Mouse (Mus musculus) stomach, embryonic 14.5 days (tissue): ENCODE measurements at regions not wholly inside any gene's neighbourhood (a gene's known extent, or its start where the extent isn't known, plus 50 kb on each side); places are given as distances from the start of the nearest gene placed in this dataset.

ENCODE experiments used
- ATAC-seq: fragments of 200-750 bp; cut with Nextera tagmentation; 2 replicates; pipeline ENCODE4 v1.8.0; 2017; ENCODE audit warnings: low read depth, moderate TSS enrichment; ENCODE audit not compliant: insufficient number of reproducible peaks, insufficient read depth, low FRiP score
- H3K27ac ChIP-seq: fragments of 300-500 bp; sonication (generic); 2 replicates; pipeline ENCODE4 v1.5.1; 2014; ENCODE audit warnings: mild to moderate bottlenecking, low read length, moderate library complexity, mixed read lengths
- H3K27me3 ChIP-seq: fragments of 300-500 bp; sonication (generic); 2 replicates; pipeline ENCODE4 v1.6.1; 2014; ENCODE audit warnings: low read length, control low read depth, mixed read lengths; ENCODE audit not compliant: control insufficient read depth, insufficient read depth
- H3K36me3 ChIP-seq: fragments of 300-500 bp; sonication (generic); 2 replicates; pipeline ENCODE4 v1.6.1; 2014; ENCODE audit warnings: mild to moderate bottlenecking, control low read depth, low read length, moderate library complexity, mixed read lengths; ENCODE audit not compliant: control insufficient read depth, insufficient read depth
- H3K4me1 ChIP-seq: fragments of 300-500 bp; sonication (generic); 2 replicates; pipeline ENCODE4 v1.6.1; 2014; ENCODE audit warnings: low read length, control low read depth, mixed read lengths; ENCODE audit not compliant: control insufficient read depth, insufficient read depth
- H3K4me2 ChIP-seq: fragments of 300-500 bp; sonication (generic); replicated peaks from 2 replicates; pipeline ENCODE4 v1.6.1; 2014; ENCODE audit warnings: low read depth, low read length, control low read depth
- H3K4me3 ChIP-seq: fragments of 300-500 bp; sonication (generic); 2 replicates; pipeline ENCODE4 v1.5.1; 2014; ENCODE audit warnings: low read depth, low read length, control low read depth
- H3K9ac ChIP-seq: fragments of 300-500 bp; sonication (generic); replicated peaks from 2 replicates; pipeline ENCODE4 v1.6.1; 2014; ENCODE audit warnings: low read depth, mild to moderate bottlenecking, control low read depth, low read length, moderate library complexity, mixed read lengths
- H3K9me3 ChIP-seq: fragments of 300-500 bp; sonication (generic); 2 replicates; pipeline ENCODE4 v1.6.1; 2016; ENCODE audit warnings: low read depth, low read length, control low read depth; ENCODE audit not compliant: control insufficient read depth
- WGBS: fragments of 180-500 bp; shearing (Covaris S2); extraction: QIAGEN DNeasy Blood & Tissue Kit; methylation state at CpG from one replicate; pipeline ENCODE4 v1.1.7; 2014; 5-methylcytosine and 5-hydroxymethylcytosine counted together

GRCm38 (mm10) chr4:8949951-8950350, 711.1 kb upstream of the Car8 start:
- Histone ChIP-seq H3K27ac (no peak overlapping the region), H3K36me3 (no peaks in the 10 kb centered on the region), H3K4me3 (no peak overlapping the region), H3K4me2 (no peak overlapping the region), H3K4me1 (peaks cover 15% of the 10 kb centered on the region), H3K27me3 (no peaks in the 10 kb centered on the region), H3K9ac (no peak overlapping the region), H3K9me3 (no peaks in the 10 kb centered on the region)
- no peak for ATAC-seq
- 62% methylated on average over 4 of the region's 4 CpGs for WGBS

- no peak overlapping the region for H3K4me3 ChIP-seq
- no peak overlapping the region for H3K9ac ChIP-seq
- H3K36me3 ChIP-seq: no peaks in the 10 kb centered on the region
- no peak overlapping the region for H3K27ac ChIP-seq
- no peak for ATAC-seq
- peaks cover 11% of the 10 kb centered on the region for H3K4me1 ChIP-seq
- WGBS: 48% methylated on average over 5 of the region's 5 CpGs
- no peak overlapping the region for H3K4me2 ChIP-seq
- H3K27me3 ChIP-seq: no peaks in the 10 kb centered on the region
- H3K9me3 ChIP-seq: no peaks in the 10 kb centered on the region
Observed at GRCm38 (mm10) chr4:8949537-8949936, 710.7 kb upstream of the Car8 start.

- Histone ChIP-seq H3K9me3 (no peaks in the 10 kb centered on the region), H3K36me3 (no peaks in the 10 kb centered on the region), H3K27me3 (no peaks in the 10 kb centered on the region), H3K27ac (no peak overlapping the region), H3K4me2 (no peak overlapping the region), H3K4me1 (0 out of 2 replicates have a peak, but pooled peaks cover 3% of the 10 kb centered on the region), H3K9ac (no peak overlapping the region), H3K4me3 (no peak overlapping the region)
- 91% methylated on average over 10 of the region's 10 CpGs for WGBS
- ATAC-seq: no peak
Observed at GRCm38 (mm10) chr4:8945116-8945515, 706.3 kb upstream of the Car8 start.

- Histone ChIP-seq H3K9ac (no peak overlapping the region), H3K4me2 (no peak overlapping the region), H3K9me3 (no peaks in the 10 kb centered on the region), H3K27me3 (no peaks in the 10 kb centered on the region), H3K4me3 (no peak overlapping the region), H3K4me1 (no peaks in the 10 kb centered on the region), H3K27ac (no peak overlapping the region), H3K36me3 (no peaks in the 10 kb centered on the region)
- WGBS: 47% methylated on average over 5 of the region's 5 CpGs
- ATAC-seq: no peak
Observed at GRCm38 (mm10) chr4:8943080-8943479, 704.2 kb upstream of the Car8 start.

- WGBS: 45% methylated on average over 6 of the region's 6 CpGs
- Histone ChIP-seq H3K4me2 (no peak overlapping the region), H3K4me1 (no peaks in the 10 kb centered on the region), H3K27ac (no peak overlapping the region), H3K27me3 (no peaks in the 10 kb centered on the region), H3K36me3 (no peaks in the 10 kb centered on the region), H3K9me3 (no peaks in the 10 kb centered on the region), H3K4me3 (no peak overlapping the region), H3K9ac (no peak overlapping the region)
- no peak for ATAC-seq
Observed at GRCm38 (mm10) chr4:8938948-8939411, 700.1 kb upstream of the Car8 start.

- H3K9me3 ChIP-seq: no peaks in the 10 kb centered on the region
- peak; percentile 72; the same call in 1 of the 2 replicates for ATAC-seq
- no peak overlapping the region for H3K9ac ChIP-seq
- H3K36me3 ChIP-seq: no peaks in the 10 kb centered on the region
- H3K4me1 ChIP-seq: no peaks in the 10 kb centered on the region
- 49% methylated on average over 2 of the region's 2 CpGs for WGBS
- H3K27ac ChIP-seq: no peak overlapping the region
- no peak overlapping the region for H3K4me3 ChIP-seq
- H3K27me3 ChIP-seq: no peaks in the 10 kb centered on the region
- H3K4me2 ChIP-seq: no peak overlapping the region
Observed at GRCm38 (mm10) chr4:8935899-8936298, 697.1 kb upstream of the Car8 start.

- Histone ChIP-seq H3K9me3 (no peaks in the 10 kb centered on the region), H3K36me3 (no peaks in the 10 kb centered on the region), H3K4me2 (no peak overlapping the region), H3K4me3 (no peak overlapping the region), H3K4me1 (no peaks in the 10 kb centered on the region), H3K27me3 (no peaks in the 10 kb centered on the region), H3K9ac (no peak overlapping the region), H3K27ac (no peak overlapping the region)
- no peak for ATAC-seq
- WGBS: 80% methylated on average over 1 of the region's 1 CpGs
Observed at GRCm38 (mm10) chr4:8934541-8934940, 695.7 kb upstream of the Car8 start.

- no peaks in the 10 kb centered on the region for H3K9me3 ChIP-seq
- no peaks in the 10 kb centered on the region for H3K36me3 ChIP-seq
- no peak overlapping the region for H3K4me3 ChIP-seq
- no peak overlapping the region for H3K4me2 ChIP-seq
- WGBS: 67% methylated on average over 4 of the region's 4 CpGs
- no peak overlapping the region for H3K9ac ChIP-seq
- no peak overlapping the region for H3K27ac ChIP-seq
- no peaks in the 10 kb centered on the region for H3K27me3 ChIP-seq
- peaks cover 4% of the 10 kb centered on the region; the same call in 1 of the 2 replicates for H3K4me1 ChIP-seq
- ATAC-seq: no peak
Observed at GRCm38 (mm10) chr4:8929346-8929745, 690.5 kb upstream of the Car8 start.

- H3K27me3 ChIP-seq: no peaks in the 10 kb centered on the region
- no peak overlapping the region; the same call in 1 of the 2 replicates for H3K4me2 ChIP-seq
- WGBS: 42% methylated on average over 17 of the region's 17 CpGs
- no peak for ATAC-seq
- no peak overlapping the region for H3K27ac ChIP-seq
- no peaks in the 10 kb centered on the region for H3K9me3 ChIP-seq
- no peak overlapping the region for H3K9ac ChIP-seq
- H3K36me3 ChIP-seq: no peaks in the 10 kb centered on the region
- peaks cover 4% of the 10 kb centered on the region; the same call in 1 of the 2 replicates for H3K4me1 ChIP-seq
- no peak overlapping the region for H3K4me3 ChIP-seq
Observed at GRCm38 (mm10) chr4:8928551-8929305, 689.9 kb upstream of the Car8 start.
